Mouse (Mus musculus): ENCODE results near the gene Pgm2. TPM values are rescaled to one million over a fixed set of nuclear protein-coding genes. Genes with fewer than 3 reads are reported as not detected.

Gene Pgm2
- polyA plus RNA-seq, 1 experiment from 2014 or later, result 26.5 TPM

GRCm38 (mm10) chr5:64070081-64070673, 22.6 kb upstream of the Pgm2 start:
- Histone ChIP-seq H3K36me3 (ENCODE audit: control insufficient read depth, insufficient read depth, low read length) (no peaks in the 10 kb centered on the region), H3K4me2 (ENCODE audit: low read length) (no peak overlapping the region), H3K9me3 (replicated peaks; ENCODE audit: control insufficient read depth, low read length) (no peaks in the 10 kb centered on the region), H3K27ac (ENCODE audit: low read depth, low read length) (no peak overlapping the region), H3K9ac (ENCODE audit: low read length) (no peak overlapping the region), H3K27me3 (replicated peaks; ENCODE audit: control insufficient read depth, insufficient read depth, low read length) (no peaks in the 10 kb centered on the region), H3K4me1 (ENCODE audit: control insufficient read depth, insufficient read depth, low read length) (no peaks in the 10 kb centered on the region), H3K4me3 (ENCODE audit: low read depth, low read length) (no peak overlapping the region)
- DNase-seq (ENCODE audit: low spot score) (peak; percentile 68), ATAC-seq (peak; percentile 65)
- 37% methylated on average over 4 of the region's 4 CpGs for WGBS

- no peak for ATAC-seq
- Histone ChIP-seq H3K4me3 (ENCODE audit: low read depth, low read length) (no peak overlapping the region), H3K9me3 (replicated peaks; ENCODE audit: control insufficient read depth, low read length) (no peaks in the 10 kb centered on the region), H3K4me1 (ENCODE audit: control insufficient read depth, insufficient read depth, low read length) (no peaks in the 10 kb centered on the region), H3K4me2 (ENCODE audit: low read length) (no peak overlapping the region), H3K27me3 (replicated peaks; ENCODE audit: control insufficient read depth, insufficient read depth, low read length) (no peaks in the 10 kb centered on the region), H3K36me3 (ENCODE audit: control insufficient read depth, insufficient read depth, low read length) (no peaks in the 10 kb centered on the region), H3K27ac (ENCODE audit: low read depth, low read length) (no peak overlapping the region), H3K9ac (ENCODE audit: low read length) (no peak overlapping the region)
- no peak for DNase-seq (ENCODE audit: low spot score)
- WGBS, result 73% methylated on average over 2 of the region's 2 CpGs
Measured at GRCm38 (mm10) chr5:64070742-64071476, 21.8 kb upstream of the Pgm2 start.

- no peaks in the 10 kb centered on the region for H3K9me3 ChIP-seq (replicated peaks; ENCODE audit: control insufficient read depth, low read length)
- ATAC-seq (no peak), DNase-seq (ENCODE audit: low spot score) (no peak)
- H3K4me2 ChIP-seq (ENCODE audit: low read length), result no peak overlapping the region
- no peak overlapping the region for H3K9ac ChIP-seq (ENCODE audit: low read length)
- no peaks in the 10 kb centered on the region for H3K27me3 ChIP-seq (replicated peaks; ENCODE audit: control insufficient read depth, insufficient read depth, low read length)
- WGBS, result 87% methylated on average over 3 of the region's 3 CpGs
- H3K27ac ChIP-seq (ENCODE audit: low read depth, low read length), result no peak overlapping the region
- no peaks in the 10 kb centered on the region for H3K36me3 ChIP-seq (ENCODE audit: control insufficient read depth, insufficient read depth, low read length)
- no peaks in the 10 kb centered on the region for H3K4me1 ChIP-seq (ENCODE audit: control insufficient read depth, insufficient read depth, low read length)
- H3K4me3 ChIP-seq (ENCODE audit: low read depth, low read length), result no peak overlapping the region
Measured at GRCm38 (mm10) chr5:64074455-64074854, 18.3 kb upstream of the Pgm2 start.

- Histone ChIP-seq H3K4me2 (ENCODE audit: low read length) (no peak overlapping the region), H3K27me3 (replicated peaks; ENCODE audit: control insufficient read depth, insufficient read depth, low read length) (no peaks in the 10 kb centered on the region), H3K9ac (ENCODE audit: low read length) (no peak overlapping the region), H3K4me3 (ENCODE audit: low read depth, low read length) (no peak overlapping the region), H3K36me3 (ENCODE audit: control insufficient read depth, insufficient read depth, low read length) (no peaks in the 10 kb centered on the region), H3K4me1 (ENCODE audit: control insufficient read depth, insufficient read depth, low read length) (no peaks in the 10 kb centered on the region), H3K9me3 (replicated peaks; ENCODE audit: control insufficient read depth, low read length) (no peaks in the 10 kb centered on the region), H3K27ac (ENCODE audit: low read depth, low read length) (no peak overlapping the region)
- no peak for ATAC-seq
- peak; percentile 36 for DNase-seq (ENCODE audit: low spot score)
- WGBS, result 47% methylated on average over 3 of the region's 3 CpGs
Measured at GRCm38 (mm10) chr5:64075506-64075905, 17.2 kb upstream of the Pgm2 start.

GRCm38 (mm10) chr5:64077353-64077752, 15.4 kb upstream of the Pgm2 start:
- no peaks in the 10 kb centered on the region for H3K27me3 ChIP-seq (replicated peaks; ENCODE audit: control insufficient read depth, insufficient read depth, low read length)
- no peaks in the 10 kb centered on the region for H3K9me3 ChIP-seq (replicated peaks; ENCODE audit: control insufficient read depth, low read length)
- no peak overlapping the region for H3K4me3 ChIP-seq (ENCODE audit: low read depth, low read length)
- H3K36me3 ChIP-seq (ENCODE audit: control insufficient read depth, insufficient read depth, low read length), result no peaks in the 10 kb centered on the region
- H3K27ac ChIP-seq (ENCODE audit: low read depth, low read length), result no peak overlapping the region
- no peaks in the 10 kb centered on the region for H3K4me1 ChIP-seq (ENCODE audit: control insufficient read depth, insufficient read depth, low read length)
- 82% methylated on average over 4 of the region's 4 CpGs for WGBS
- ATAC-seq (no peak), DNase-seq (ENCODE audit: low spot score) (no peak)
- no peak overlapping the region for H3K4me2 ChIP-seq (ENCODE audit: low read length)
- H3K9ac ChIP-seq (ENCODE audit: low read length), result no peak overlapping the region

GRCm38 (mm10) chr5:64078740-64079461, 13.8 kb upstream of the Pgm2 start:
- Histone ChIP-seq H3K27me3 (replicated peaks; ENCODE audit: control insufficient read depth, insufficient read depth, low read length) (no peaks in the 10 kb centered on the region), H3K9me3 (replicated peaks; ENCODE audit: control insufficient read depth, low read length) (no peaks in the 10 kb centered on the region), H3K4me1 (ENCODE audit: control insufficient read depth, insufficient read depth, low read length) (no peaks in the 10 kb centered on the region), H3K4me2 (ENCODE audit: low read length) (no peak overlapping the region), H3K36me3 (ENCODE audit: control insufficient read depth, insufficient read depth, low read length) (no peaks in the 10 kb centered on the region), H3K27ac (ENCODE audit: low read depth, low read length) (no peak overlapping the region; the same call in 1 of the 2 replicates), H3K9ac (ENCODE audit: low read length) (no peak overlapping the region), H3K4me3 (ENCODE audit: low read depth, low read length) (no peak overlapping the region)
- DNase-seq (ENCODE audit: low spot score) (peak; percentile 61), ATAC-seq (peak; percentile 46; the same call in 1 of the 2 replicates)
- 69% methylated on average over 7 of the region's 7 CpGs for WGBS

- WGBS, result 73% methylated on average over 4 of the region's 4 CpGs
- no peak for DNase-seq (ENCODE audit: low spot score)
- Histone ChIP-seq H3K27me3 (replicated peaks; ENCODE audit: control insufficient read depth, insufficient read depth, low read length) (no peaks in the 10 kb centered on the region), H3K9ac (ENCODE audit: low read length) (no peak overlapping the region), H3K4me3 (ENCODE audit: low read depth, low read length) (no peak overlapping the region), H3K4me1 (ENCODE audit: control insufficient read depth, insufficient read depth, low read length) (no peaks in the 10 kb centered on the region), H3K9me3 (replicated peaks; ENCODE audit: control insufficient read depth, low read length) (no peaks in the 10 kb centered on the region), H3K4me2 (ENCODE audit: low read length) (no peak overlapping the region), H3K27ac (ENCODE audit: low read depth, low read length) (no peak overlapping the region; the same call in 1 of the 2 replicates), H3K36me3 (ENCODE audit: control insufficient read depth, insufficient read depth, low read length) (no peaks in the 10 kb centered on the region)
- no peak for ATAC-seq
Measured at GRCm38 (mm10) chr5:64079462-64079817, 13.3 kb upstream of the Pgm2 start.

- ATAC-seq (no peak), DNase-seq (ENCODE audit: low spot score) (no peak)
- Histone ChIP-seq H3K4me1 (ENCODE audit: control insufficient read depth, insufficient read depth, low read length) (no peaks in the 10 kb centered on the region), H3K27ac (ENCODE audit: low read depth, low read length) (no peak overlapping the region), H3K9ac (ENCODE audit: low read length) (no peak overlapping the region), H3K9me3 (replicated peaks; ENCODE audit: control insufficient read depth, low read length) (no peaks in the 10 kb centered on the region), H3K36me3 (ENCODE audit: control insufficient read depth, insufficient read depth, low read length) (no peaks in the 10 kb centered on the region), H3K27me3 (replicated peaks; ENCODE audit: control insufficient read depth, insufficient read depth, low read length) (no peaks in the 10 kb centered on the region), H3K4me2 (ENCODE audit: low read length) (no peak overlapping the region), H3K4me3 (ENCODE audit: low read depth, low read length) (no peak overlapping the region)
- 78% methylated on average over 15 of the region's 15 CpGs for WGBS
Measured at GRCm38 (mm10) chr5:64083447-64084359, 9.0 kb upstream of the Pgm2 start.
